Mouse (Mus musculus) forebrain, embryonic 16.5 days (tissue): ENCODE measurements around the gene Tnnc2. TPM values are rescaled to one million over a fixed set of nuclear protein-coding genes. Genes with fewer than 3 reads are reported as not detected.

Source experiments
- ATAC-seq: fragments of 200-750 bp; cut with Nextera tagmentation; 2 replicates; pipeline ENCODE4 v1.8.0; 2017; ENCODE audit warnings: mild to moderate bottlenecking, moderate library complexity
- H3K27ac ChIP-seq: fragments of 300-500 bp; sonication (generic); 2 replicates; pipeline ENCODE4 v1.5.1; 2014; ENCODE audit warnings: low read length, control low read depth
- H3K27me3 ChIP-seq: fragments of 300-500 bp; sonication (generic); replicated peaks from 2 replicates; pipeline ENCODE4 v1.6.1; 2014; ENCODE audit warnings: low read length; ENCODE audit not compliant: control insufficient read depth, insufficient read depth
- H3K36me3 ChIP-seq: fragments of 300-500 bp; sonication (generic); 2 replicates; pipeline ENCODE4 v1.6.1; 2014; ENCODE audit not compliant: control insufficient read depth, insufficient read depth
- H3K4me1 ChIP-seq: fragments of 300-500 bp; sonication (generic); replicated peaks from 2 replicates; pipeline ENCODE4 v1.6.1; 2014; ENCODE audit warnings: low read length; ENCODE audit not compliant: control insufficient read depth, insufficient read depth
- H3K4me2 ChIP-seq: fragments of 300-500 bp; sonication (generic); 2 replicates; pipeline ENCODE4 v1.6.1; 2014; ENCODE audit warnings: mild to moderate bottlenecking, low read length, control low read depth
- H3K4me3 ChIP-seq: fragments of 300-500 bp; sonication (generic); replicated peaks from 2 replicates; pipeline ENCODE4 v1.5.1; 2014; ENCODE audit warnings: mild to moderate bottlenecking, low read length, control low read depth
- H3K9ac ChIP-seq: fragments of 300-500 bp; sonication (generic); replicated peaks from 2 replicates; pipeline ENCODE4 v1.6.1; 2014; ENCODE audit warnings: low read depth, low read length, control low read depth
- H3K9me3 ChIP-seq: fragments of 300-500 bp; sonication (generic); 2 replicates; pipeline ENCODE4 v1.6.1; 2016; ENCODE audit warnings: low read length; ENCODE audit not compliant: control insufficient read depth
- WGBS: fragments of 180-500 bp; shearing (Covaris S2); extraction: QIAGEN DNeasy Blood & Tissue Kit; methylation state at CpG from one replicate; pipeline ENCODE4 v1.1.7; 2014; 5-methylcytosine and 5-hydroxymethylcytosine counted together
- polyA plus RNA-seq: library from polyadenylated mRNA; unstranded; fragments of >200 nt; fragmentation: Nextera tagmentation; extraction: Ambion mirVana; gene quantifications from 2 replicates; pipeline ENCODE4 v1.2.1, GENCODE M21; 2015

Gene Tnnc2
- polyA plus RNA-seq, 1 experiment from 2014 or later: not detected

GRCm38 (mm10) chr2:164769258-164770037 is 10.3 kb downstream of the Tnnc2 start, which contains the start of gene Ube2c:
Gene Ube2c (plus strand): TSS chr2:164769898.
- peak within 1 kb of the TSS; percentile 60 for H3K9ac ChIP-seq
- no peaks in the 10 kb centered on the region for H3K27me3 ChIP-seq
- H3K4me2 ChIP-seq: peak within 1 kb of the TSS; percentile 89
- ATAC-seq: peak; percentile 100
- H3K27ac ChIP-seq: 0 out of 2 replicates have a peak within 1 kb of the TSS, but pooled peaks have one; percentile 13
- peak within 1 kb of the TSS; percentile 85 for H3K4me3 ChIP-seq
- peaks cover 25% of the 10 kb centered on the region for H3K4me1 ChIP-seq
- 1% methylated on average over 52 of the region's 53 CpGs for WGBS
- H3K9me3 ChIP-seq: no peaks in the 10 kb centered on the region
- H3K36me3 ChIP-seq: peaks cover 16% of the 10 kb centered on the region

- Histone ChIP-seq H3K27ac (no peak overlapping the region), H3K9ac (no peak overlapping the region), H3K9me3 (no peaks in the 10 kb centered on the region), H3K27me3 (no peaks in the 10 kb centered on the region), H3K4me1 (peaks cover 25% of the 10 kb centered on the region), H3K4me3 (no peak overlapping the region), H3K4me2 (no peak overlapping the region), H3K36me3 (peaks cover 16% of the 10 kb centered on the region)
- WGBS: 91% methylated on average over 15 of the region's 15 CpGs
- ATAC-seq: no peak
Measured at GRCm38 (mm10) chr2:164767812-164768540, 11.8 kb downstream of the Tnnc2 start.

- Histone ChIP-seq H3K9me3 (no peaks in the 10 kb centered on the region), H3K4me2 (no peak overlapping the region), H3K9ac (no peak overlapping the region), H3K4me3 (no peak overlapping the region), H3K27ac (no peak overlapping the region), H3K36me3 (peaks cover 28% of the 10 kb centered on the region), H3K4me1 (peaks cover 10% of the 10 kb centered on the region), H3K27me3 (no peaks in the 10 kb centered on the region)
- ATAC-seq: no peak
- 77% methylated on average over 3 of the region's 3 CpGs for WGBS
Measured at GRCm38 (mm10) chr2:164765841-164766240, 13.9 kb downstream of the Tnnc2 start.

GRCm38 (mm10) chr2:164762593-164762992 is 17.2 kb downstream of the Tnnc2 start:
- Histone ChIP-seq H3K4me1 (no peaks in the 10 kb centered on the region), H3K27ac (no peak overlapping the region), H3K4me3 (no peak overlapping the region), H3K9me3 (no peaks in the 10 kb centered on the region), H3K27me3 (no peaks in the 10 kb centered on the region), H3K4me2 (no peak overlapping the region), H3K36me3 (peaks cover 44% of the 10 kb centered on the region), H3K9ac (no peak overlapping the region)
- WGBS: 93% methylated on average over 7 of the region's 7 CpGs
- ATAC-seq: no peak

GRCm38 (mm10) chr2:164761971-164762370 is 17.8 kb downstream of the Tnnc2 start:
- Histone ChIP-seq H3K4me1 (no peaks in the 10 kb centered on the region), H3K4me2 (no peak overlapping the region), H3K9me3 (no peaks in the 10 kb centered on the region), H3K27ac (no peak overlapping the region), H3K36me3 (peaks cover 47% of the 10 kb centered on the region), H3K27me3 (no peaks in the 10 kb centered on the region), H3K4me3 (no peak overlapping the region), H3K9ac (no peak overlapping the region)
- no peak for ATAC-seq
- 100% methylated on average over 4 of the region's 4 CpGs for WGBS

GRCm38 (mm10) chr2:164761502-164761901 is 18.3 kb downstream of the Tnnc2 start:
- H3K36me3 ChIP-seq: peaks cover 47% of the 10 kb centered on the region
- WGBS: 90% methylated on average over 2 of the region's 2 CpGs
- H3K4me3 ChIP-seq: no peak overlapping the region
- no peaks in the 10 kb centered on the region for H3K27me3 ChIP-seq
- no peaks in the 10 kb centered on the region for H3K4me1 ChIP-seq
- ATAC-seq: no peak
- H3K4me2 ChIP-seq: no peak overlapping the region
- no peak overlapping the region for H3K9ac ChIP-seq
- no peak overlapping the region for H3K27ac ChIP-seq
- H3K9me3 ChIP-seq: no peaks in the 10 kb centered on the region

- Histone ChIP-seq H3K36me3 (peaks cover 40% of the 10 kb centered on the region), H3K4me2 (no peak overlapping the region), H3K9me3 (no peaks in the 10 kb centered on the region), H3K4me1 (no peaks in the 10 kb centered on the region), H3K4me3 (no peak overlapping the region), H3K27me3 (no peaks in the 10 kb centered on the region), H3K9ac (no peak overlapping the region), H3K27ac (no peak overlapping the region)
- 90% methylated on average over 4 of the region's 4 CpGs for WGBS
- ATAC-seq: no peak
Measured at GRCm38 (mm10) chr2:164760059-164760833, 19.5 kb downstream of the Tnnc2 start.

- H3K36me3 ChIP-seq: peaks cover 49% of the 10 kb centered on the region
- H3K27ac ChIP-seq: no peak overlapping the region
- WGBS: 82% methylated on average over 1 of the region's 1 CpGs
Measured at GRCm38 (mm10) chr2:164758692-164759091, 21.1 kb downstream of the Tnnc2 start.

GRCm38 (mm10) chr2:164757841-164758240 is 21.9 kb downstream of the Tnnc2 start:
- Histone ChIP-seq H3K4me3 (no peak overlapping the region), H3K36me3 (peaks cover 49% of the 10 kb centered on the region), H3K4me1 (no peaks in the 10 kb centered on the region), H3K9ac (no peak overlapping the region), H3K27me3 (no peaks in the 10 kb centered on the region), H3K9me3 (no peaks in the 10 kb centered on the region), H3K27ac (no peak overlapping the region), H3K4me2 (no peak overlapping the region)
- WGBS: 91% methylated on average over 11 of the region's 11 CpGs
- no peak for ATAC-seq

More at GRCm38 (mm10) chr2:164758692-164759091, 21.1 kb downstream of the Tnnc2 start:
- no peak overlapping the region for H3K4me2 ChIP-seq
- H3K9me3 ChIP-seq: no peaks in the 10 kb centered on the region
- no peaks in the 10 kb centered on the region for H3K27me3 ChIP-seq
- no peak overlapping the region for H3K9ac ChIP-seq
- H3K4me3 ChIP-seq: no peak overlapping the region
- no peak for ATAC-seq
- H3K4me1 ChIP-seq: no peaks in the 10 kb centered on the region
